Mouse (Mus musculus): ENCODE measurements at regions not wholly inside any gene's neighbourhood (a gene's known extent, or its start where the extent isn't known, plus 50 kb on each side); places are given as distances from the start of the nearest gene placed in this dataset.
"Not testable (repeated sequence)": the region's sequence is repeated elsewhere in the genome, so short reads cannot be mapped to it uniquely, and the experiment has no call there.

DNA sequence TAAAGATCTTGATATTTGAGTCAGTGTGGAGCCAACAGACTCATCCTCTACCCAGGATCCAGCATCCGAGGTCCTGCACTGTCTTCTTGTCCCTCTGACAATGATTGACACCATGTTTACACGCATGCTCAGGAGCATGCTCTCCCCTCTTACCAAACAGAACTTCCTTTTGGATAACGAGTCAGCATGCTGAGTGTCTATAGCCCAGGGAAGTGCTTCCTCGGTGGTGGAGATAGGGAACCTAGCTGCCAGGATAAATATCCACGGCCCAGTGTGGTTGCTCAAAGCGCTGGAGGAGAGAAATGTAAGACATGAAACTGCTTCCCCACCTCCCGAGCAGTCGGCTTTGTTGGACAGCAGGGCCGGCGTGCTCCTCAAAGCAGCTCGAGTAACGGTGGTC, 99.7 kb upstream of the Slc38a2 start:
- Histone ChIP-seq H3K9me3 (no peaks in the 10 kb centered on the region), H3K27me3 (ENCODE audit: insufficient read depth, poor library complexity, severe bottlenecking) (no peaks in the 10 kb centered on the region), H3K27ac (no peak overlapping the region), H3K4me1 (replicated peaks) (no peaks in the 10 kb centered on the region; the same call in 1 of the 2 replicates), H3K4me3 (no peak overlapping the region), H3K36me3 (no peaks in the 10 kb centered on the region)
- DNase-seq (ENCODE audit: low spot score), result peak; percentile 4
- WGBS, result 73% methylated on average over 12 of the region's 12 CpGs

DNA sequence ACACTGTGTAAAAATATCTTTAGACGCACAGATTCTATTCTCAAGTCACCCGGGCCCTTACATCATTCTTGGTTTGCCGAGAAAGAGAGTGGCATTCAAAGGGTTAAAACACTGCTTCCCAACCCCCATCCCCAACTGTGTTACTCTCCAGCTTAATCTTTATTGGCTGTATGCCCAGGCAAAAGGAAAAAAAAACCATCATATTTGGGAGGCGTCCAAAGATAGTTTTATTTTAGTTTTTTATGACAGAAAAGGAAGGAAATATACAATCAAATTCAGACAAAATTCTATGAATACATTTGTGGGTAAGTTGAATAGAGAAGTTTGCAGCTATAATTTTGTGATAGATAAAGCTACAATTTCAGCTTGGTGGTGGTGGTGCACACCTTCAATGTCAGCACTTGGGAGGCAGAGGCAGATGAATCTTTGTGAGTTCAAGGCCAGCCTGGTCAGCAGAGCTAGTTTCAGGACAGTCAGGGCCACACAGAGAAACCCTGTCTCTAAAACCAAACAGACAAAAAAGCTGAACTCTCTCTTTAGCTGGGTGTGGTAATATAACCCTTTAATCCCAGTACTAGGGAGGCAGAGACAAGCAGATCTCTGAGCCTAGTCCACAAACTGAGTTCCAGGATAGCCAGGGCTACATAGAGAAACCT, 98.2 kb upstream of the Slc38a2 start:
- H3K4me3 ChIP-seq, result no peak overlapping the region
- no peaks in the 10 kb centered on the region for H3K27me3 ChIP-seq (ENCODE audit: insufficient read depth, poor library complexity, severe bottlenecking)
- no peaks in the 10 kb centered on the region for H3K9me3 ChIP-seq
- H3K4me1 ChIP-seq (replicated peaks), result no peaks in the 10 kb centered on the region; the same call in 1 of the 2 replicates
- no peak overlapping the region for H3K27ac ChIP-seq
- no peak for DNase-seq (ENCODE audit: low spot score)
- H3K36me3 ChIP-seq, result no peaks in the 10 kb centered on the region
- WGBS, result 89% methylated on average over 4 of the region's 4 CpGs

DNA sequence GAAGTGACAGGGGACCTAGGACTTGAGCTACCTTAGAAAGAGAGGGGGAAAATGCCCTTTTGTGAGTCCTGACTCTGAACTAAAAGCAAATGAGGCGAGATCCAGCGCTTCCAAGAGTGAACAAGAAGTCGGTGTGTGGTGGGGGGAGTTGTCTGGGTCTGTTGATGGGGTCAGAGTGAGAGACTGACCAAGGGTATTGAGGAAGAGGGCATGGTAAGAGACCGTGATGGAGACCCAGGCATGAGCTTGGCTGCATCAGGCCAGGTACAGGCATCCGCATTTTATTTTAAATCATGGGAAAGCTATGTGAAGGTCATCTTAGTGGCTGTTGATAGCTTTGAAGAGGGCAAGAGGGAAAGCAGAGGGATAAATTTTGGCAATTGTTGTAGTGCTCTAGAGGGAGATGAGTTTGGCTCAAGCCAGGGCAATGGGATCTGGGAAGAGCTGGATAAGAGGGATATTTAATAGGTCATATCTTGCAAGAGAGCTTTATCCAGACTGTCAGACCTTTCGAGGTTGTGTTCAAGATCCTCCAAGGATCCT, 94.7 kb upstream of the Slc38a2 start:
- Histone ChIP-seq H3K27ac (no peak overlapping the region), H3K27me3 (ENCODE audit: insufficient read depth, poor library complexity, severe bottlenecking) (no peaks in the 10 kb centered on the region), H3K4me3 (no peak overlapping the region), H3K9me3 (no peaks in the 10 kb centered on the region), H3K36me3 (no peaks in the 10 kb centered on the region), H3K4me1 (replicated peaks) (no peaks in the 10 kb centered on the region; the same call in 1 of the 2 replicates)
- DNase-seq (ENCODE audit: low spot score), result no peak
- 92% methylated on average over 6 of the region's 6 CpGs for WGBS

DNA sequence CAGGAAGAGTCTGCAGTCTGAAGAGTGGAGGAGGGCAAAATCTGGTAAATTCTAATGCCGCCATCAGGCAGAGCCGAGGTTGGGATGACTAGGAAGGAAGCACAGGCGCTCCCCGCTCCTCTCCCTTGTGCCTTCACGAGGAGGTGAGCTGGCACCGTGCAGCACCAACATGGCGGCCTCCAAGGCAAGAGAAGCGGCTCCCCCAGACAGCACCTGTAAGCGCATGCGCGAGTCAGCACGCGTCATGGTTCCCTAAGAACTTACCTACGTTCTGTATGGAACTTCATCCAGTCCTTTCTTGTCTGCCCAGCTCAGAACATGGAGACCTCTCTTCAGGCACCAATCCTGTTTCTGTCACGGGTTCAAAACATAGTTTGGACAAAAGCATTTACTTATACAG, 93.7 kb upstream of the Slc38a2 start:
- no peaks in the 10 kb centered on the region for H3K9me3 ChIP-seq
- H3K27me3 ChIP-seq (ENCODE audit: insufficient read depth, poor library complexity, severe bottlenecking), result no peaks in the 10 kb centered on the region
- no peaks in the 10 kb centered on the region for H3K36me3 ChIP-seq
- DNase-seq (ENCODE audit: low spot score), result no peak
- 96% methylated on average over 15 of the region's 15 CpGs for WGBS
- no peak overlapping the region for H3K27ac ChIP-seq
- H3K4me1 ChIP-seq (replicated peaks), result no peaks in the 10 kb centered on the region
- no peak overlapping the region for H3K4me3 ChIP-seq

DNA sequence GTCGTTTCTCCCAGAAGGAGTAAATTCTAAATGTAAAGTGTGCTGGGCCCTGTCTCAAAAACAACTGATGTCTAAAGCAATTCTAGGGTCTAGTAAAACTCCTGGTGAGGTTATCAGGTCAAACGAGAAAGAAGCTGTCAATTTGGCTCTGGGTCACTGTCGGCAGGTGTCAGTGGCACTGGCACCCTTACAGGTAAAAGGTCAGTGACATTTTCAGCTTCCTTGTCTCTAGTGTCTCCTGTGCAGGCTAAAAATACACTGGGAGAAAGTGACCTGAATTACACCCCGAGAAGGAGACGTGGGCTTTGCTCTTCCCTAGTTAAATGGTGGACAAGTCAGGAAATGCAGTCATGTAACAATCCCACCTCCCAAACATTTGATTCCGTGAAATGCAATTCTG, 91.8 kb upstream of the Slc38a2 start:
- WGBS, result 86% methylated on average over 6 of the region's 6 CpGs

DNA sequence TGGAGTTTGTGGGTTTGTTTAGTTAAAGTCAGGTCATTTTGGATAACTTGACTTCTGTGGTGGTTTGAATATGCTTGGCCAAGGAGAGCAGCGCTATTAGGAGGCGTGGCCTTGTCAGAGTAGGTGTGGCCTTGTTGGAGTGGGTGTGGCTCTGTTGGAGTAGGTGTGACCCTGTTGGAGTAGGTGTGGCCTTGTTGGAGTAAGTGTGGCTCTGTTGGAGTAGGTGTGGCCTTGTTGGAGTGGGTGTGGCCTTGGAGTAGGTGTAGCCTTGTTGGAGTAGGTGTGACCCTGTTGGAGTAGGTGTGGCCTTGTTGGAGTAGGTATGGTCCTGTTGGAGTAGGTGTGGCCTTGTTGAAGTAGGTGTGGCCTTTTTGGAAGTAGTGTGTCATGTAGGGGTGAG, 88.4 kb upstream of the Slc38a2 start:
- H3K4me1 ChIP-seq (replicated peaks); H3K4me3 ChIP-seq; H3K9me3 ChIP-seq; DNase-seq (ENCODE audit: low spot score); H3K27me3 ChIP-seq (ENCODE audit: insufficient read depth, poor library complexity, severe bottlenecking); H3K36me3 ChIP-seq; H3K27ac ChIP-seq: not testable (repeated sequence)
- 79% methylated on average over 2 of the region's 2 CpGs for WGBS

More for the DNA sequence above, 91.8 kb upstream of the Slc38a2 start:
- no peak overlapping the region for H3K4me3 ChIP-seq
- no peaks in the 10 kb centered on the region for H3K9me3 ChIP-seq
- H3K36me3 ChIP-seq, result no peaks in the 10 kb centered on the region
- no peak for DNase-seq (ENCODE audit: low spot score)
- H3K4me1 ChIP-seq (replicated peaks), result no peaks in the 10 kb centered on the region
- no peak overlapping the region for H3K27ac ChIP-seq
- H3K27me3 ChIP-seq (ENCODE audit: insufficient read depth, poor library complexity, severe bottlenecking), result no peaks in the 10 kb centered on the region

DNA sequence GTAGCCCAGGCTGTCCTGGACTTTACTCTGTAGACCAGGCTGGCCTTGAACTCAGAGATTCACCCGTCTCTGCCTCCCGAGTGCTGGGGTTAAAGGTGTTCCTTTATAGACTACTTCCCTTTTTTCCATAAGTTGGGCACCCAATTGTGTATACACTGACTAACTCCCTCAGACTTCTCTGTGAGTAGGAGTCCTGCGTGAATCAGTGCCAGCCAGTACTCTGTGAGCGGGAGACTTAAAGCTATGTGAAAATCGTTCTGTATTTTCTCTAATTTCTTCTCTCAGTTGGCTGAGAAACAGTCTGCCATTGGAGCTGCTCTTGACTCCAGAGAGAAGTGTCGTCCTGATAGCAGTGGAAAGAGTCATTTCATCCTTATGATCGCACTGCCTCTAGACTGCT, 85.0 kb upstream of the Slc38a2 start:
- no peak for DNase-seq (ENCODE audit: low spot score)
- H3K4me1 ChIP-seq (replicated peaks), result no peaks in the 10 kb centered on the region
- H3K36me3 ChIP-seq, result no peaks in the 10 kb centered on the region
- no peaks in the 10 kb centered on the region for H3K9me3 ChIP-seq
- WGBS, result 93% methylated on average over 7 of the region's 7 CpGs
- no peaks in the 10 kb centered on the region for H3K27me3 ChIP-seq (ENCODE audit: insufficient read depth, poor library complexity, severe bottlenecking)
- H3K27ac ChIP-seq, result no peak overlapping the region
- no peak overlapping the region for H3K4me3 ChIP-seq

DNA sequence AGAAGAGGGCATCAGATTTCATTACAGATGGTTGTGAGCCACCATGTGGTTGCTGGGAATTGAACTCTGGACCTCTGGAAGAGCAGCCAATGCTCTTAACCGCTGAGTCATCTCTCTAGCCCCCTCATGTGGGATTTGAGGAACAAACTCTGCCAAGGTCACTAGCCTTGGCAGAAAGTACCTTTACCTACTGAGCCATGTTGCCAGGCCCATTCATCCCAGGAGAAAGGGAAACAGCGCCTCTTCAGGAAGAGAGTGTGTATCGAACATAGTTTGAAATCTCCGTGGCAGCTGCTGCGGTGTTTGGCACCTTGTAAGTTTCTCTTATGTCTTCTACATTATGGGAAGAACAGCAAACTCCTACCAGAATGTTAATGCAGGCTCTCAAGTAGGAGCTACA, 82.0 kb upstream of the Slc38a2 start:
- Histone ChIP-seq H3K36me3 (no peaks in the 10 kb centered on the region), H3K4me1 (replicated peaks) (no peaks in the 10 kb centered on the region), H3K4me3 (no peak overlapping the region), H3K27me3 (ENCODE audit: insufficient read depth, poor library complexity, severe bottlenecking) (no peaks in the 10 kb centered on the region), H3K27ac (no peak overlapping the region), H3K9me3 (no peaks in the 10 kb centered on the region)
- no peak for DNase-seq (ENCODE audit: low spot score)
- WGBS, result 74% methylated on average over 5 of the region's 5 CpGs

DNA sequence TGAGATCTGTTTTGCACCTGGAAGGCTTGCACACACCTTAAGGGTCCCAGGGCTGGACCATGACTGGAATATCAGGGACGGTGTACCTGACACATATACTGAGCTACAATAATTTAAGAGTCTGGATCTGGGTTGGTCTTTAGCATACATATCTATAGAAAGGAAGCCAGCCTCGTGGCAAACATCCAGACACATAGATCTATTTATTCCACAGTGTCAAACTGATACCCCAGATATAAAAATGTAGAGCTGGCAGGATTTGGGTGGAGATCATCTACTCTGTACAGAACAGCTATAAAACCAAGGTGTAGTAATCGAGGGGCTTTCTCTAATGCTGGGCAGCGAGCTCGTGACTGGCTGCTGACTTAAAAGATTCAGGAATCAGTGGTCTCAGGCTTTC, 81.1 kb upstream of the Slc38a2 start:
- Histone ChIP-seq H3K27ac (no peak overlapping the region), H3K4me1 (replicated peaks) (no peaks in the 10 kb centered on the region), H3K36me3 (no peaks in the 10 kb centered on the region), H3K4me3 (no peak overlapping the region), H3K27me3 (ENCODE audit: insufficient read depth, poor library complexity, severe bottlenecking) (no peaks in the 10 kb centered on the region), H3K9me3 (no peaks in the 10 kb centered on the region)
- no peak for DNase-seq (ENCODE audit: low spot score)
- 92% methylated on average over 5 of the region's 5 CpGs for WGBS

DNA sequence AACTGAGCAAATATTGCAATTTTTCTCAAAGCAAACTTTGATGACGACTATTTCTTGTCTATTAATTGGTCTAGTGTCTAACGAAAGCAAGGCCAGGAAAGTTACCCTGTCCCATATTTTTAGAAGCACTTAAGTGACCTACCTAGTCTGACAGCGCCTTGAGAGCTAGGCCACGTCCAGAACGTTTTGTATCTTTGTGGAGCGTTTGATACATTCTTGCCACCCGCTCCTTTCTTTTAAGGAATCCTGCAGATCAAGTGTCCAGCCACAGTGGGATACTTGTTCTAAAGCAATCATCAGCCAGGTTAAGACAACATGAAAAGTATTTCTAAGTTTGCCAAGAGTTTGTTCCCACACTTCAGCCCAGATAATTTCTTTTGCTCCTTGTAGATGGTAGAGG, 79.8 kb upstream of the Slc38a2 start:
- H3K4me3 ChIP-seq, result no peak overlapping the region
- WGBS, result 83% methylated on average over 7 of the region's 7 CpGs
- no peaks in the 10 kb centered on the region for H3K36me3 ChIP-seq
- H3K27ac ChIP-seq, result no peak overlapping the region
- H3K4me1 ChIP-seq (replicated peaks), result peaks cover 6% of the 10 kb centered on the region
- H3K27me3 ChIP-seq (ENCODE audit: insufficient read depth, poor library complexity, severe bottlenecking), result no peaks in the 10 kb centered on the region
- DNase-seq (ENCODE audit: low spot score), result no peak
- no peaks in the 10 kb centered on the region for H3K9me3 ChIP-seq

DNA sequence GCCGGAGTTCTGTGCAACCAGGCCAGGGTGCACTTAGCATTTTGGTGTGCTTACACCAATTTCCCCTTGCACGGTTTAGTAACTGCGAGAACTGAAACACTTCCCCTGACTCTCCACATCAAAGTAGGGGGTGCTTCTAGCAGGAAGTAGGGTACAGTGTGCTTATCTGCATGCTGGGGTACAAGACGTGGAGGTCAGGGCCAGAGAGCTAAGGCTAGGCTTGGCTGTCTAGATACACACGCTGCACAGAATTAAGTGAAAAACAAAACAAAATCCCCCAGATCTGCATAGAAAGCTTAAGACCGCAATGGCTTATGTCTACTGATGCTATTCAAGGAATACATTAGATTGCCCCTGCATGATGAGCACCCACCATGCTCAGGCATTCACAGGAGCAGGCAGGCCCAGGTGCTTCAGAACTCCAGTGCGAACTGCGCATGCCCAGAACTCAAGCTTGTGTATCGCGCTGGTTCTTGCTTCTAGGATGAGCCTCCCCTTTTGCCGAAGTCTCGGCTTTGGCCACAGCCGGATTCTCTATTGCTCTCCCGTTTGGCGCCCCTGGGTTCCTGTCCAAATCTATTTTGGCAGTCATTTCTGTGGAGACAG, 78.9 kb upstream of the Slc38a2 start:
- Histone ChIP-seq H3K9me3 (no peaks in the 10 kb centered on the region), H3K27ac (no peak overlapping the region), H3K4me3 (no peak overlapping the region), H3K36me3 (no peaks in the 10 kb centered on the region), H3K27me3 (ENCODE audit: insufficient read depth, poor library complexity, severe bottlenecking) (no peaks in the 10 kb centered on the region), H3K4me1 (replicated peaks) (peaks cover 14% of the 10 kb centered on the region)
- DNase-seq (ENCODE audit: low spot score), result no peak
- WGBS, result 93% methylated on average over 15 of the region's 15 CpGs

DNA sequence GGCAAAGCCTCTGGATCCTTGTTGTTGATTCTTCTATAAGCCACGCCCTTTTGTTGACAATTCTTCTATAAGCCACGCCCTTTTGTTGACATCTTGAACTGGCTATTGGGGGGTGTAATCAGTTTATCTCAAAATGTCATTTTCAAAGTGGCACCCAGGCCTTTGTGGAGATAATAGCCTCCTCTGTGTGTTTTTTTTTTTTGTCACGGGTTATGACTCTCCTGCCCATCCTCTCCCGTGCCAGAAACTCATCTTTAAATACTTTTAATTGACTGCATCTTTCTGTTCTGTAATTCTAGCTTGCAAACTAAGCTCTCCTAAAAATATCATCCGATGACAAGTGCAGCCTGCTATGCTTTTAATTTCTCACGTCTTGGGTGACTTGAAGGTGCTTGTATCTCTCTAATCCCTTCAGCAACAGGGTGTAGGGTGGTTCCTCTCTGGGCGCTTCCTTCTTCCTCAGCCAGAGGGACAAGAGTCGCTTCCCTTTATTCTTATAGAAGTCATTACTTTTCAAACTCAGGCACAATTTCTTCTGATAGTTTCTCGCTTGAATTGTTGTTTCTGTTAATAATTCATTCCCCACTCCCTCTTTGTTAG, 77.0 kb upstream of the Slc38a2 start:
- H3K36me3 ChIP-seq, result no peaks in the 10 kb centered on the region
- H3K4me1 ChIP-seq (replicated peaks), result peaks cover 16% of the 10 kb centered on the region
- no peak overlapping the region for H3K27ac ChIP-seq
- H3K9me3 ChIP-seq, result no peaks in the 10 kb centered on the region
- H3K4me3 ChIP-seq, result no peak overlapping the region
- no peak for DNase-seq (ENCODE audit: low spot score)
- 85% methylated on average over 9 of the region's 9 CpGs for WGBS
- no peaks in the 10 kb centered on the region for H3K27me3 ChIP-seq (ENCODE audit: insufficient read depth, poor library complexity, severe bottlenecking)

DNA sequence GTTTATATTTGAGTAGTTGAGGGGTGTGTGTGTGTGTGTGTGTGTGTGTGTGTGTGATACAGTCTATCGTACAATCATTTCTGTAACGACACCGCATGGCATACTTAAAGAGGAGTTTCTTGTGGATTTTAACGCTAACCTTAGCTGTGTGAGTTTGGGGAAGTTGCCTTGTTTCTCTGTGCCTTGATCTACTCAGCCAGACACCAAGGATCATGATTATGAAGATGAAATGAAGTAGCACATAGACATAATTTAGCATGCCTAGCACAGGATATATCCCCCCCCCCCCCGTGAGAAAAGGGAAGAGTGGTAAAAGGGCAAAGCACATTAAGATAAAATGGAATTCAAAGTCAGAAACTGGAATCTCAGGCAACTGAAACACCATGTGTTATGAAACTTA, 75.6 kb upstream of the Slc38a2 start:
- no peak for DNase-seq (ENCODE audit: low spot score)
- 89% methylated on average over 5 of the region's 5 CpGs for WGBS
- H3K4me1 ChIP-seq (replicated peaks), result peaks cover 17% of the 10 kb centered on the region
- H3K27ac ChIP-seq, result no peak overlapping the region
- H3K27me3 ChIP-seq (ENCODE audit: insufficient read depth, poor library complexity, severe bottlenecking), result no peaks in the 10 kb centered on the region
- H3K36me3 ChIP-seq, result no peaks in the 10 kb centered on the region
- H3K9me3 ChIP-seq, result no peaks in the 10 kb centered on the region
- H3K4me3 ChIP-seq, result no peak overlapping the region

Data from hindbrain, embryonic 10.5 days (tissue).